Mouse (Mus musculus) midbrain, embryonic 11.5 days (tissue): Measurements from ENCODE around the gene Slc22a7. TPM values are rescaled to one million over a fixed set of nuclear protein-coding genes. Genes with fewer than 3 reads are reported as not detected.
A peak's percentile ranks its signal among the peaks of the same experiment; 100 is the strongest.

Experiments used
- ATAC-seq: fragments of 200-750 bp; cut with Nextera tagmentation; 2 replicates; pipeline ENCODE4 v1.8.0; 2017; ENCODE audit warnings: moderate TSS enrichment, moderate library complexity; ENCODE audit not compliant: low FRiP score
- DNase-seq: peaks from one replicate; pipeline ENCODE4 v3.0.0; 2015; ENCODE audit warnings: low spot score; ENCODE audit errors: missing footprints
- H3K27ac ChIP-seq: fragments of 300-500 bp; sonication (generic); 2 replicates; pipeline ENCODE4 v1.5.1; 2014; ENCODE audit warnings: low read depth, low read length
- H3K27me3 ChIP-seq: fragments of 300-500 bp; sonication (generic); 2 replicates; pipeline ENCODE4 v1.6.1; 2014; ENCODE audit warnings: mild to moderate bottlenecking, low read length, moderate library complexity, mixed read lengths; ENCODE audit not compliant: control insufficient read depth, insufficient read depth
- H3K36me3 ChIP-seq: fragments of 300-500 bp; sonication (generic); 2 replicates; pipeline ENCODE4 v1.6.1; 2014; ENCODE audit warnings: mild to moderate bottlenecking, low read length, moderate library complexity, mixed read lengths; ENCODE audit not compliant: control insufficient read depth, insufficient read depth
- H3K4me1 ChIP-seq: fragments of 300-500 bp; sonication (generic); 2 replicates; pipeline ENCODE4 v1.6.1; 2014; ENCODE audit warnings: low read length; ENCODE audit not compliant: control insufficient read depth, insufficient read depth
- H3K4me2 ChIP-seq: fragments of 300-500 bp; sonication (generic); 2 replicates; pipeline ENCODE4 v1.6.1; 2014; ENCODE audit warnings: mild to moderate bottlenecking, moderate library complexity
- H3K4me3 ChIP-seq: fragments of 300-500 bp; sonication (generic); 2 replicates; pipeline ENCODE4 v1.5.1; 2014; ENCODE audit warnings: low read depth, low read length
- H3K9ac ChIP-seq: fragments of 300-500 bp; sonication (generic); 2 replicates; pipeline ENCODE4 v1.6.1; 2014; ENCODE audit warnings: low read length
- H3K9me3 ChIP-seq: fragments of 300-500 bp; sonication (generic); 2 replicates; pipeline ENCODE4 v1.6.1; 2016; ENCODE audit warnings: low read length; ENCODE audit not compliant: control insufficient read depth
- WGBS: fragments of 180-500 bp; shearing (Covaris S2); extraction: QIAGEN DNeasy Blood & Tissue Kit; methylation state at CpG from one replicate; pipeline ENCODE4 v1.1.7; 2014; 5-methylcytosine and 5-hydroxymethylcytosine counted together
- polyA plus RNA-seq: library from polyadenylated mRNA; unstranded; fragments of >200 nt; fragmentation: Nextera tagmentation; extraction: Ambion mirVana; gene quantifications from 2 replicates; pipeline ENCODE4 v1.2.1, GENCODE M21; 2014

The Slc22a7 gene
- not detected in 2 replicates for polyA plus RNA-seq

- Histone ChIP-seq H3K9me3 (no peaks in the 10 kb centered on the region), H3K4me3 (no peak within 1 kb of the TSS), H3K4me1 (peaks cover 8% of the 10 kb centered on the region; the same call in 1 of the 2 replicates), H3K27ac (no peak within 1 kb of the TSS), H3K27me3 (peaks cover 8% of the 10 kb centered on the region), H3K4me2 (no peak within 1 kb of the TSS), H3K36me3 (no peaks in the 10 kb centered on the region), H3K9ac (no peak within 1 kb of the TSS)
- no peak for ATAC-seq
- no peak for DNase-seq
- WGBS = 83% methylated on average over 4 of the region's 4 CpGs
Observed at GRCm38 (mm10) chr17:46438298-46438873, at the start of gene Slc22a7. Slc22a7 (minus strand) TSS chr17:46438457.

- 2% methylated on average over 36 of the region's 49 CpGs for WGBS
- H3K27me3 ChIP-seq = peaks cover 23% of the 10 kb centered on the region; the same call in 1 of the 2 replicates
- no peaks in the 10 kb centered on the region for H3K36me3 ChIP-seq
- DNase-seq = peak; percentile 88
- peak within 1 kb of the TSS; percentile 87 for H3K4me3 ChIP-seq
- H3K27ac ChIP-seq = no peak within 1 kb of the TSS
- peaks cover 22% of the 10 kb centered on the region for H3K4me1 ChIP-seq
- peak within 1 kb of the TSS; percentile 90 for H3K9ac ChIP-seq
- peak within 1 kb of the TSS; percentile 82 for H3K4me2 ChIP-seq
- H3K9me3 ChIP-seq = no peaks in the 10 kb centered on the region
- peak; percentile 82 for ATAC-seq
Observed at GRCm38 (mm10) chr17:46487431-46487830, 49.2 kb upstream of the Slc22a7 start, which contains the start of gene Ttbk1. Ttbk1 (minus strand) TSS chr17:46487675.

GRCm38 (mm10) chr17:46486995-46487394, 48.7 kb upstream of the Slc22a7 start:
- Histone ChIP-seq H3K27me3 (peaks cover 23% of the 10 kb centered on the region; the same call in 1 of the 2 replicates), H3K9ac (peak overlapping the region; percentile 90), H3K36me3 (no peaks in the 10 kb centered on the region), H3K27ac (no peak overlapping the region), H3K4me1 (peaks cover 22% of the 10 kb centered on the region), H3K4me2 (peak overlapping the region; percentile 82), H3K9me3 (no peaks in the 10 kb centered on the region), H3K4me3 (peak overlapping the region; percentile 87)
- 0% methylated on average over 18 of the region's 22 CpGs for WGBS
- DNase-seq = peak; percentile 92
- peak; percentile 33 for ATAC-seq

- no peaks in the 10 kb centered on the region for H3K36me3 ChIP-seq
- H3K4me3 ChIP-seq = peak overlapping the region; percentile 31; the same call in 1 of the 2 replicates
- no peak for DNase-seq
- WGBS = 11% methylated on average over 6 of the region's 6 CpGs
- H3K27me3 ChIP-seq = peaks cover 23% of the 10 kb centered on the region; the same call in 1 of the 2 replicates
- H3K9ac ChIP-seq = no peak overlapping the region; the same call in 1 of the 2 replicates
- H3K4me1 ChIP-seq = peaks cover 22% of the 10 kb centered on the region
- no peaks in the 10 kb centered on the region for H3K9me3 ChIP-seq
- H3K27ac ChIP-seq = no peak overlapping the region
- H3K4me2 ChIP-seq = peak overlapping the region; percentile 60
- ATAC-seq = 0 out of 2 replicates have a peak, but pooled peaks have one; percentile 7
Observed at GRCm38 (mm10) chr17:46484461-46484875, 46.2 kb upstream of the Slc22a7 start.

- peak overlapping the region; percentile 50 for H3K9ac ChIP-seq
- peak overlapping the region; percentile 31 for H3K4me3 ChIP-seq
- WGBS = 8% methylated on average over 13 of the region's 13 CpGs
- DNase-seq (no peak), ATAC-seq (peak; percentile 25)
- peak overlapping the region; percentile 60 for H3K4me2 ChIP-seq
- H3K4me1 ChIP-seq = peaks cover 22% of the 10 kb centered on the region
- no peaks in the 10 kb centered on the region for H3K9me3 ChIP-seq
- H3K27ac ChIP-seq = no peak overlapping the region
- H3K27me3 ChIP-seq = peaks cover 23% of the 10 kb centered on the region; the same call in 1 of the 2 replicates
- H3K36me3 ChIP-seq = no peaks in the 10 kb centered on the region
Observed at GRCm38 (mm10) chr17:46484021-46484431, 45.8 kb upstream of the Slc22a7 start.

GRCm38 (mm10) chr17:46483561-46484001, 45.3 kb upstream of the Slc22a7 start:
- peak; percentile 61 for ATAC-seq
- WGBS = 4% methylated on average over 16 of the region's 16 CpGs
- H3K9ac ChIP-seq = peak overlapping the region; percentile 50
- peak; percentile 92 for DNase-seq
- peaks cover 23% of the 10 kb centered on the region; the same call in 1 of the 2 replicates for H3K27me3 ChIP-seq
- H3K4me1 ChIP-seq = peaks cover 22% of the 10 kb centered on the region
- H3K36me3 ChIP-seq = no peaks in the 10 kb centered on the region
- H3K27ac ChIP-seq = no peak overlapping the region
- no peaks in the 10 kb centered on the region for H3K9me3 ChIP-seq
- H3K4me2 ChIP-seq = peak overlapping the region; percentile 60
- H3K4me3 ChIP-seq = peak overlapping the region; percentile 31

- Histone ChIP-seq H3K9me3 (no peaks in the 10 kb centered on the region), H3K4me2 (no peak overlapping the region), H3K4me1 (no peaks in the 10 kb centered on the region), H3K36me3 (0 out of 2 replicates have a peak, but pooled peaks cover 6% of the 10 kb centered on the region), H3K4me3 (no peak overlapping the region), H3K9ac (no peak overlapping the region), H3K27me3 (no peaks in the 10 kb centered on the region), H3K27ac (no peak overlapping the region)
- ATAC-seq (no peak), DNase-seq (no peak)
- 84% methylated on average over 15 of the region's 15 CpGs for WGBS
Observed at GRCm38 (mm10) chr17:46477286-46477685, 39.0 kb upstream of the Slc22a7 start.

- ATAC-seq = no peak
- H3K27ac ChIP-seq = no peak overlapping the region
- H3K36me3 ChIP-seq = 0 out of 2 replicates have a peak, but pooled peaks cover 6% of the 10 kb centered on the region
- 84% methylated on average over 8 of the region's 8 CpGs for WGBS
- no peaks in the 10 kb centered on the region for H3K4me1 ChIP-seq
- no peak for DNase-seq
- H3K4me3 ChIP-seq = no peak overlapping the region
- no peak overlapping the region for H3K9ac ChIP-seq
- no peaks in the 10 kb centered on the region for H3K27me3 ChIP-seq
- H3K4me2 ChIP-seq = no peak overlapping the region
- H3K9me3 ChIP-seq = no peaks in the 10 kb centered on the region
Observed at GRCm38 (mm10) chr17:46476601-46477000, 38.3 kb upstream of the Slc22a7 start.

GRCm38 (mm10) chr17:46467830-46468229, 29.6 kb upstream of the Slc22a7 start:
- H3K4me2 ChIP-seq = no peak overlapping the region
- H3K4me3 ChIP-seq = no peak overlapping the region
- no peaks in the 10 kb centered on the region for H3K4me1 ChIP-seq
- H3K27me3 ChIP-seq = no peaks in the 10 kb centered on the region
- no peak for ATAC-seq
- 85% methylated on average over 9 of the region's 9 CpGs for WGBS
- no peak overlapping the region for H3K9ac ChIP-seq
- no peak overlapping the region; the same call in 1 of the 2 replicates for H3K27ac ChIP-seq
- DNase-seq = no peak
- H3K36me3 ChIP-seq = peaks cover 6% of the 10 kb centered on the region; the same call in 1 of the 2 replicates
- no peaks in the 10 kb centered on the region for H3K9me3 ChIP-seq
